Mouse (Mus musculus) mature B cell (primary cell): ENCODE measurements around the gene Rdm1.
"Not testable (repeated sequence)": the region's sequence is repeated elsewhere in the genome, so short reads cannot be mapped to it uniquely, and the experiment has no call there.

ENCODE experiments used
- in situ Hi-C: fragments of 300-500 bp; cut with MboI; formaldehyde crosslinking; loops from 2 replicates; pipeline ENCODE4 v1.14.3; 2019

Rdm1 gene

DNA sequence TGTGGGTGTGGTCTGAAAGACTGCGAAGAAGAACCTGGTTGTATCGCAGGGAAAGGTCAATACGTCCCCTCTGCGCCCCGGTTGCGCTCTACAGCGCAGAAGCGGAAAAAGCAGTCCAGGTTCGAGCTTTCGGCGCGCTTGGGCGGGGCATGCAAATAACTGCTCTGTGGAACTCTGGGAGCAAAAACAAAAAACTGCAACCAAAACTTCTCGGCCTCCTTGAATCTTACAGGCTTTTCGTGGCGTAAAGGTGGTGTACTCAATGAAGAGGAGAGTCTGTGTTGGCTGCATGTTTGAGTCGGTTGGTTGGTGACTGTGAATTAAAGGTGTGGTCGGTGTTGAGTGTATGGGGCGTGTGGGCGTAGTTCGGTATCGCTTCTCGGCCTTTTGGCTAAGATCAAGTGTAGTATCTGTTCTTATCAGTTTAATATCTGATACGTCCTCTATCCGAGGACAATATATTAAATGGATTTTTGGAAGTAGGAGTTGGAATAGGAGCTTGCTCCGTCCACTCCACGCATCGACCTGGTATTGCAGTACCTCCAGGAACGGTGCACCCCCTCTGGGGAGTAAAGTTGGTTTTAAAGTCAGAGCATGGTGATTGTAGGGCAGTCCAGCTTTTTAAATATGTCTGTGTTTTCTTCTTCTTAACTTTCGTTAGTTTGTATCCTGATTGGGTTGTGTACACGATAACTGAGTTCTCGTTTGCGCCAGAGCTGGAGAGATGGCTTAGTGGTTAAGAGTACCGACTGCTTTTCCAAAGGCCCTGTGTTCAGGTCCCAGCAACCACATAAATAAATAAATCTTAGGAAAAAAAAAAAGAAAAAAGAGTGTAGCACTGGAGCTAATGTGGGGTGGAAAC is at the start of gene Rdm1:
Rdm1 (plus strand) TSS at position 201 of the 862 bp plus-strand sequence.
- in situ Hi-C loops, result no loop called here

DNA sequence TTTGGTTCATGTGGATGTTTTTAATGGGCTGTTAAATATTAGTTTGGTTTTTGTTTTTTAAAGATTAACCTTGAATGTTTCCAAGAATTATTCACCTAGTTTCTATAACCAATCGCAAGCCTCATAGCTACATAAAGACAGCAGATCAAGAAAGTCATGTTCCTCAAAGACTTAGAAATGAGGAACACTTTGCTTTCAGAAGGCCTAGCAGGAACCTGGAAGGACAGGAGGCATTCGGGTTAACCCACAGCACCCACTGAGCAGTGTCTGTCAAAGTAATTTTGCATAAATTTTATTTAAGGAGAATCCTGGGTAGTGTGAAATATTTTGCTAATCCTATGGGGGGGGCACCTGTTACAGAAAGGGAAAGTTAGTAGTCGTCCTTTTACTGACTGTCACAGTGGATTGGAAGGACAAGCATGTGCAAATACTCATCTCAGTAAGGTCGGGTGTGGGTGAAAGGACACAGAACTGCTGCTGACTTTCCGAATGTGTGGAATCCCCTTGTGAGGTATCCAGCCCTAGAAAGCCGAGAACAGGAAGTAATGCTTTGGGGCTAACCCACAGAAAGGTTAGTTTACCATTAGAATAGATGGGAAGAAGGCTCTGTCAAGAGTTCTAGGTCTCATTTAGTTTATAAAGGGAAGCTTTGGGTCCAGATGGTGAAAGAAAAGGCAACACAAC is 45.8 kb upstream of the Rdm1 start:
- in situ Hi-C loops, result no loop called here

DNA sequence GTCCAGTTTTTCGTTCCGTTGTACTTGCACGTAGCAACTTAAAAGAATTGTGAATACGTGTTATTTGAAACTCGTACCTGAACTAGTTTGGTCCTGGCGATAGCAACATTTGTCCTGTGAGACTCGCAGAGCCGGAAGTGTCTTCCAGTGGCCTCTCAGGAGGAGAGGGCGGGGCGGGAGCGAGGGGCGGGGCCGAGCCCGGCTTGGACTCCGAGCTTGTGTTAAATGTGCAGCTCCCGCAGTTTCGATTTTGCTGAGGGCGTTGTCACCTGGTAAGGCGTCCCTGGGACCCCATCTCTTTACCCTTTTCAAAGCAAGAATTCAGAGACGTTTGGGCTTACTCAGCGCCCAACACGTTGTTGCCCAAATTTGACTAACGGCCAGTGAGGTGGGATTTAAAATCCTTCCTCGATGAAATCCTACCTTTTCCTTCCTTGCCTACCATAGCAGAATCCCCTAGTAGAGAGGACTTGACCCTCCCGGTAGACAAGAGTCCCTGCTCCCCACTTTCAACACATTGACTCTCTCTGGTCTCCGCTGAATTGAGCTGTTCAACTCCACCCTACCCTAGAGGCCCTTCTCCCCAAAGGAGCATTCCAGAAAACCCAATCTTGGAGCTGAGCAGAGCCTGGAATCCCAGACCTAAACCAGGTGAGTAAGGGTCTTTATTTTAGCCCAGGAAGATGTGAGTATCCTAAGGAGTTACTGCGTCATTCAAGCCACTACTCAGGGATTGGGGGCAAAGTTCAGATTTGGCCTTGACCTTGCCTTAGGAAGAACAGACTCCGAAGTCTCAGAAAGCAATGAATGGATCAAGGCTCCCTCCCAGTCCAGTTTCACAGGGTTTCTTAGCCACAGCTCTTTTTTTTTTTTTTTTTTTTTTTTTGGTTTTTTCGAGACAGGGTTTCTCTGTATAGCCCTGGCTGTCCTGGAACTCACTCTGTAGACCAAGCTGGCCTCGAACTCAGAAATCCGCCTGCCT is 44.6 kb upstream of the Rdm1 start, which contains the start of gene Tmem106a:
Tmem106a (plus strand) TSS at position 189 of the 982 bp plus-strand sequence.
- in situ Hi-C loops, result no loop called here

DNA sequence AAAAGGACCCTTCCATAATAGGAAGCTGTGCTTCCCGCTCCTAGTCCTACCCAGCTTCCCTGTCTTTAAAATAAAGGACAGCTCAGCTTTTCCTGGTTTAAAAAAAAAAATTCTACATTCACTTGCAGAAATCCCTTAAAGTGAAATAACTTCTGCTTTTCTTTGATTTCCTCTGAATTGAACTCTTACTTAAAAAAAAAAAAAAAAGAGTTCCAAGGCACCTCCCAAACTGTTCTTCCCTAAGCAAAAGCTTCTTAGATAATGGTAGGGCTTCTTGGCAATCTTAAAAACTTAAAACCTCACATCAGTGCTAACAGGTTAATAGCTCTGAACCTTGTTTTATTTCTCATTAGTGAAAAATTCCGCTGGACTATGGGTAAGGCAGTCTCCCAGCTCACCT is 43.8 kb upstream of the Rdm1 start:
- in situ Hi-C loops, result no loop called here

DNA sequence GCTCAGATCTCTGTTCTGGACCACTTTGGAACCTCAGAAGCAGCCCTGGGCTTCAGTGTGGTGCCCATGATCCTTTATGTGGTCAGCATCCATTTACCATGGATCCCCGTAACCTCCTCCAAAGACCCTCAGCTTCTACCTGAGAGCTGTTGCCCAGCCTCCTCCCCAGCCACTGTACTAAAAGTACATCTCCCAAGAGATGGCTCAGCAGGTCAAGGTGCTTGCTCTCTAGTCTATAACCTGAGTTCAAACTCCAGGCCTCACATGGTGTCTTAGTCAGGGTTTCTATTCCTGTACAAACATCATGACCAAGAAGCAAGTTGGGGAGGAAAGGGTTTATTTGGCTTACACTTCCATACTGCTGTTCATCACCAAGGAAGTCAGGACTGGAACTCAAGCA is 42.0 kb upstream of the Rdm1 start:
- in situ Hi-C loops, result not testable (repeated sequence)

DNA sequence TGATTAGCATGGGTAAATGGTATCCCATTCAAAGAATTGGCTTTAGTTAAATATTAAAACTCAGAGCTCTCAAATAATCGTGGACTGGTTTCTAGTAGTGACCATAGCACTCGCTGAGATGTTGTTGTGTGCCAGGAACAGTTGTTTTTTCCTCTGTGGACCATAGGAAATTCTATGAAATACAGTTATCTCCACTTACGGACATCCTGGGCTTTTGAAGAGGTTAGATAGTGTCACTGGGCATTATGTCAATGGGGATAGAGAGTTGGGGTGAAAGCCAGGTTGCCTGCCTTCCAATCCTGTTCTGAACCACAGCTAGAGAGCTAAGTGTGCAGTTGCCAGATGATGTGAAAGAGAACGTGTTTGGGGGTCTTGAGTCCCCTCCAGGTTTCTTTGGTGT is 41.2 kb upstream of the Rdm1 start:
- in situ Hi-C loops, result no loop called here

DNA sequence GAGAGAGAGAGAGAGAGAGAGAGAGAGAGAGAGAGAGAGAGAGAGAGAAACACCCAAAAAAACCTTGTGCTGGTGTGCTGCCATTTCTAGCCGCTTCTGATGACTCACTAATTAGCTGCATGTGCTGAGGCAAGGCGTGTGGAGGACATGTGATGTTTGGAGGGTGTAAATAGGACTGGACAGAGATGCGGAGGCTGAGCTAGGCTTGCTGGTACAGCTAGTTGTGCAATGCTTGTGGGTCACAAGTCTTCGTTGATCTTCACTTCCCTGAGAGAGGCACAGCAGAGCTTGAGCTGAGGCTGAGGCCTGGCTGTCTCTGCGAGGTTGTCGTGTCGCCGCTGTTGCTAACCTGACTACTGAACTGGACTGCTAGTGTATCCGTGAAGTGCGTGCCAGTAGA is 39.3 kb upstream of the Rdm1 start:
- in situ Hi-C loops, result no loop called here

DNA sequence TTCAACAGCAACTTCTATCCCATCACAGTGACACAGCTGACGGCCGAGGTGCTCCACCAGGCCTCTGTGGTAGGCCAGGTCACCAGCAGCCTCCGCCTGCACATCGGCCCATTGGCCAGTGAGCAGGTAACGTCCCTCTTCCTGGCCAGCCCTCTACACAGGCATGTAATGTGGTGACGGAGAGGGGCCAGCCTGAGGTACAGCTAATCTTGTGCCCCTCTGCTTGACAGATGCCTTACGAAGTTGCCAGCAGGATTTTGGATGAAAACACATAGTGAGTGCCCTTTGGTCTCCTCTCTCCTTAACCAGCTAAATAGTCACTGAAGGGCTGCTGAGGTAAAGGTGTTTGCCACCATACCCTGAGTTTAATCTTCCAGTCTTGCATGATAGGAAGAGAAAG is 38.1 kb upstream of the Rdm1 start:
- in situ Hi-C loops, result no loop called here

DNA sequence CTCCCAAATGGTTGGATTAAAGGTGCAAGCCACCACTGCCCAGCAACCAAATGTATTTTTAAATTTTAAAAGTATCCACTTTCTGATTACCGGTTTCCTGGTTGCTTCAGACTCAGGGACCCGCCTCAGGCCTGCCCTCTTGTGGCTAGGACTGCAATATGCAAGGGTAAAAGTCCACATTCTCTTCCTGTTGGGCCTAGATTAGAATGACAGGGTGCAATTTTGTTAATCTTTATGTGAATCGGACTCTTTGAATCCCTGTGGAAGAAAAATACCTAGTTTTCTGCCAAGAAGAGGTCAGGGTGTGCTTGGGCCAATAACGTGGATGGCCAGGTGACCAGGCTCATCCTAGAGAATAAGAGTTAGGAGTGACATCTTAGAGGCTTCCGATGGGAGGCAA is 37.6 kb upstream of the Rdm1 start:
- in situ Hi-C loops, result no loop called here

DNA sequence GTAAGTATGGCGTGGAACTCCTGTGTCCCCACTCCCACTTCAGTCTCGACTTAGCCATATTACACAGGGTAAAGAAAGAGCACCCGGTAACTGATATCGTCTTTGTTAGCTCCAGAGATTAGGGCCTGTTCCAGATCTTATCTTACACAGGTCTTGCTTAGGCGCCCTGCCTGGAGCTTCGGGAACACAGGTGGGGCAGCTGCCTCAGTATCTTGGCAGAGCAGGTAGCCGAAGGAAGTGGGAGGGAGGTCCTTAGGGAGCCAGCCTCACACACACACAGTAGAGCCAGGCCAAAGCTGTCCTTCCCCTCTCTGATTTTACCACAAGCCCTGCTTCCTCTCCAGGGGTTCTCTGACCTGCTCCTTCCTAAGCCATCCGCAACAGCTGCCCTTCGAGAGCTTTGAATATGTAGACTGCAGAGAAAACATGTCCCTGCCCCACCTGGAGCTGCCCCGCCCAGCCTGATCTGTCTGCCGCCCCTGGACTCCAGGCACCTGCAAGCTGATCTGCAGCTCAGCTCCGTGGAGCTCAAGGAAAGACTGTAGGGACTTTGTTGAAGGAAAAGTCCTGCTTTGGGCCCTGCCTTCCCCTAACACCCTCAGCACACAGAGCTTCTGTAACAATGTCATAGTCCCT is 36.9 kb upstream of the Rdm1 start:
- in situ Hi-C loops, result no loop called here

DNA sequence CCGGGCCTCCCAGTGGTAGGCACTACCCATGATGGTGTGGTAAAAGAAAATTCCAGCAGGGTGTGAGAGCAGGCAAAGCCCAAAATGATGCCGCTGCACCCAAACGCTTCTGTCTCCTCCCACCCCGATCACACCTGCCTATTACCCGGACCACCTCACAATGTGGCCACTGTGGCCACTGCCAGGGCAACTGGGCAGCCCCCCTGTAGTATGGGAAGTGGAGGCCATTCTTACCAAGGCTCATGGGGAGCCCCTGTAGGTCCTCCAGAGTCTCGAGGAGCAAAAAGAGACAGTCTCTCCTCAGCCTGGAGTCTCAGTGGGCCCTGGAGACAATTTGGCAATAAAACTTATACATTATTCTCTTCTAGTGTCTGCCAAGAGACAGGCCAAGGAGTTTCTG is 27.8 kb upstream of the Rdm1 start, which contains the start of gene Gm11634:
Gm11634 (minus strand) TSS at position 101 of the 400 bp plus-strand sequence.
- in situ Hi-C loops, result no loop called here

DNA sequence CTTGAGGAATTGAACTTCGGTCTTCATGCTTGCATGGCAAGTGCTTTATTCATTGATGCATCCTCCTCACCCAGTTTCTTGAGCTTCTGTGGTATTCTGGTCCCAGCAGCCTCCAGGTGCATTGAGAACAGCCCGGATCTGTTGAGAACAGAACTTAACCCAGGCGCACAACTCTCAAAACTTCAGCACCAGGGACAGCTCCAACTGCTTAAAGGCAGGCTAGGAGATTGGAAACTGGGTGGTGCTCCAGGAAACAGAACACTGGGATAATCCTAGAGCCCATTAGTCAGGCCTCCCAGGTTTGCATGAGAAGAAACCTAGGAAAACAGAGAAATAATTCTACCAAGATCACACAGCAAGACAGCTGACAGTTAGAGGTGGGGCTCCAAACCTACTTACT is 24.5 kb upstream of the Rdm1 start:
- in situ Hi-C loops, result no loop called here

DNA sequence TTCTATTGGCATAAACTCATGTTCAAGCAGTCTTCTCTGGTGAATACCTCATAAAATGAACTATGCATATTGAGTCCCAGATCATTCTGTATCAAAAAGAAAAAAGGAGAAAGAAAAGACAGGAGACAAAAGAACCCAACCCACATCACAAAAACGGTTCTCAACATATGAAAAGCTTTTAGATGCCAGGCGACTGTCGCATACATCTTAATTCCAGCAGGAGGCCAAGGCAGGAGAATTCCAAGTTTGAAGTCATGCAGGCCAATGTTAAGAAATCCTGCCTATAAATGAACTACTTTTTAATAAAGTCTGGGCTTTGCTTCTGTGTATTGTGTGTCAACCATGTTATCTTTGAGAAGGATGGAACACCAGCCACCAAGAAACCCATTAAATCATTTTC is 22.9 kb upstream of the Rdm1 start:
- in situ Hi-C loops, result no loop called here

DNA sequence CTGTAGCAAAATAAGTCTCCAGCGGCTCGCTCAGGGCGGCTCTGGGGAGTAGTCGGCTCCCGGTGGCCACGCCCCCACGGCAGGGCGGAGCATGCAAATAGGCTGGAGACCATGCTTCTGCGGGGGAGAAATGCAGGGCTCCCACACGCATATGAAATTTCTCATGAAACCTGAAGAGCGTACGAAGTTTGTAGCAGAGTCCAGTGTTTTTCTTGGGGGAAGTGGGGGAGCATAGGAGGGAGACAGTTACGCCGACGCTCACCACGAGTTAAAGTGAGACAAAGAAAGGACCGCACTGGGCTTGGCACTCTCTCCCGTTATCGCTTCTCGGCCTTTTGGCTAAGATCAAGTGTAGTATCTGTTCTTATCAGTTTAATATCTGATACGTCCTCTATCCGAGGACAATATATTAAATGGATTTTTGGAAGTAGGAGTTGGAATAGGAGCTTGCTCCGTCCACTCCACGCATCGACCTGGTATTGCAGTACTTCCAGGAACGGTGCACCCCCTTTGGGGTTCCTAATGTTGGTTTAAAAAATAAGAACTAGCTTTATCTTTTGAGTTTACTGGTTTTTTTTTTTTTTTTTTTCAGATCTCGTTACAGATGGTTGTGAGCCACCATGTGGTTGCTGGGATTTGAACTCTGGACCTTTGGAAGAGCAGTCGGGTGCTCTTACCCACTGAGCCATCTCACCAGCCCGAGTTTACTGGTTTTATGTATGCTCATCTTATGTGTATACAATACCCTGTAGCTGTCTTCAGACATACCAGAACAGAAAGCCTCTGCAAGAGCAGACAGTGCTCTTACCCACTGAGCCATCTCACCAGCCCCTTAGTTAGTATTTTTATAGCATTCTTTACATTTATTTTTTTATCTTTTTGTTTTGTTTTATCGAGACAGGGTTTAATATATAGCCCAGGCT is 22.2 kb upstream of the Rdm1 start:
- in situ Hi-C loops, result not testable (repeated sequence)

DNA sequence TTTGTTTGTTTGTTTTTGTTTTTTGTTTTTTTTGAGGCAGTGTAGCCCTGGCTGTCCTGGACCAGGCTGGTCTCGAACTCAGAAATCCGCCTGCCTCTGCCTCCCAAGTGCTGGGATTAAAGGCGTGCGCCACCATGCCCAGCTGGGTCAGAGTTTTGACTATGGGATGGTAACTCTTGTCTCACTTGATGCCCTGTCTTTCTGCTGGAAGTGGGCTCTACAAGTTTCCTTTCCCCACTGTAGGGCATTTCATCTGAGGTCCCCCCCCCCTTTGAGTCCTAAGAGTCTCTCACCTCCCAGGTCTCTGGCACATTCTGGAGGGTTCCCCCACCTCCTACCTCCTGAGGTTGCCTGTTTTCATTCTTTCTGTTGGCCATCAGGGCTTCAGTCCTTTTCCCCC is 19.9 kb upstream of the Rdm1 start:
- in situ Hi-C loops, result not testable (repeated sequence)

DNA sequence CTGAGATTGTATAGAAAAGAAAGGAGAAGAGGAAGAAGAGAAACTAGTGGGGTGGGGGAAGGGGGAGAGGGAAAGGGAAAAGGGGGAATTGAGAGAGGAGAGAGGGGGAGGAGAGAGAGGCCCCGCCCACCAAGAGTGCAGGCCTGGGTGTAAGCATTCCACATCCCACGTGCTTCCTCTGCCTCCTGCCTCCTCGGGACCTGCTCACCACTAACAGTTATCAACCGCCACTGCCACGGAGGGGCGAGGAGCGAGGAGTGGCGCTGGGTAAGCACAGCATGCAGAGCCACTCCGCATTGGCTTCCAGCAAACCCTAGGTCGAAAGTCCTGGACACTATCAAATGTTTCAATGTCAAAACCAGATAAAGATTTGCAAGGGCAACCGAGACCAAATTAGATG is 16.6 kb upstream of the Rdm1 start:
- in situ Hi-C loops, result no loop called here

DNA sequence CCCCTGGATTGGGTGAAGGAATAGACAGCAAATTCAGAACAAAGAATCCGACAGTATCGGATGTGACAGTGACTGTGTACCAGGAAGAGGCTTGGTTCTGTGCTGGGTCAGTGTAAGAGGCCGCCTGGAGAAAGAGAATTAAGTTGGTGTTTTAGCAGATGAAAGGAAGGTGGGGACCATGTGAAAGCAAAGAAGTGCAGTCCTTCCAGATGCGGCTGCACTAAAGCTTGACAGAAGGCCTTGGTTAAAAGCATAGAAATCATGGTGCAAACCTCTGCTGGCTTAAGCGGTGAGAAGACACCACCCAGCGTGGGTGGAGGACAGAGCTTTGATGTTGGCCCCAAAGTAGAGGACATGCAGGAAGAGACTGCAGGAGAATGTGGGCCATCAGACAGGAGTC is 13.4 kb upstream of the Rdm1 start:
- in situ Hi-C loops, result no loop called here

DNA sequence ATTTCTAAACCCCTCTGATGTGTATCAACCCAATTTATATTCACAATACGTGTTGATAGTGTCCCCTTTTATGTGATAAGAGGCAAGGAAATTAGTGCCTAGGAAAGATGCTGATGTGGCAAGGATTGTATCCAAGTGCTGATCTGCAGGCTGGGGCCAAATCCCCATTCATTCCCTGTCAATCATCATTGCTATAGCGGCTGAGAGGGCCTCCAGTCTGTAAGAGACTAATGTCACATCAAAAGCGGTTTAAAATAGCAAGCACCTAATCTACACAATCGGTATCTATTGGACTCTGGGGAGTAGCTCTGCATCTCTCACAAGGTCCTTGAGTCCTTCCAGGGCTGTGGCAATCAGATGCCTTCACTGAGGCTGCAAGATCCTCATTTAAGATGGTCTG is 12.9 kb upstream of the Rdm1 start:
- in situ Hi-C loops, result no loop called here

DNA sequence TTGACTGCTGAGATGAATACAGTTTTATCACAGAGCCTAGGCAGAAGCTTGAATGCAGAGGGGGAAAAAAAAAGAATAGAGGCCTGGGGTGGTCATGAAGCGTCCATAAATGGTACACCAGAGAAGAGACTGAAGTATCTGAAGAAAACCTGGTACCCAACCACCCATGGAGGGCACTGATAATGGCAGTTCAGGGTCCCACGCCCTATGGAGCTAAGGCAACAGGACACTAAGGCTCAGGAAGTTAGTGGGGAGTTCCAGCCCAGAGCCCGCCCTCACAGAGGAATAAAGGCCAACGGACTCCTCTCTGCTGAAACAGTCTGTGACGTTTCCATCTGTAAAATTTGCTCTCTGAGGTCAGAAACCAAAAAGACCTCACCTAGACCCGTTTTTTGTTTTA is 11.6 kb upstream of the Rdm1 start:
- in situ Hi-C loops, result no loop called here

DNA sequence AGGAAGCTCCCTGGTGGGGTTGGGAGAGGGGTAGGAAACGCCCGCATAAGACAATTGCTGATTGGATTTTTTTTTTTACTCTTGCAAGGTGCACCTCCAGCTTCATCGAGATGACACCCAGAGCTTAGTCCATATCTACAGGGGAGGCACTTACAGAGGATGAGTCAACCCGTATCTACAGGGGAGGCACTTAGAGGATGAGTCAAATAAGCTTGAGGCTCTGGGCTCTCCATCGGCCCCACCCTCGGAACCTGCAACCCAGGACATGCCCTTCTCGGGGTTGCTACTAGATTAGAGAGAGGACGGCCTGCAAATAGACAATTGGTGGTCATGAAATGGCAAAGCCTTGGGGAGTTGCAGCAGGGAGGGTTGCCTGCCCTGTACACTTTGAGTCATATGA is 10.9 kb upstream of the Rdm1 start:
- in situ Hi-C loops, result no loop called here
